Mouse (Mus musculus) embryonic fibroblast, embryonic 13.5 days (primary cell): ENCODE measurements at regions not wholly inside any gene's neighbourhood (a gene's known extent, or its start where the extent isn't known, plus 50 kb on each side); places are given as distances from the start of the nearest gene placed in this dataset.

Experiments used
- CTCF ChIP-seq: IDR thresholded peaks from 2 replicates; pipeline ENCODE4 v1.5.1; 2011; ENCODE audit warnings: mild to moderate bottlenecking, control low read depth, low read length, moderate library complexity, borderline replicate concordance; ENCODE audit not compliant: insufficient read depth
- POLR2A ChIP-seq: IDR thresholded peaks from 2 replicates; pipeline ENCODE4 v1.6.1; 2011; ENCODE audit warnings: low read depth, mild to moderate bottlenecking, control low read depth, low read length, moderate library complexity

- TF ChIP-seq CTCF (no peak), POLR2A (no peak)
Observed at GRCm38 (mm10) chr3:36310642-36311267, 88.6 kb upstream of the Qrfpr start.
